Mouse (Mus musculus): ENCODE data around the gene Fam92b.

- TF ChIP-seq POLR2A (IDR thresholded peaks at IDR 0.05; ENCODE audit: insufficient read depth, low read depth, low read length) (no peak), CTCF (IDR thresholded peaks at IDR 0.05; ENCODE audit: insufficient read depth, low read depth, low read length) (no peak)
Measured at GRCm38 (mm10) chr8:120143911-120144651, 33.2 kb downstream of the Fam92b start.
